Mouse (Mus musculus): Measurements from ENCODE around the gene Tuba1a. TPM values are rescaled to one million over a fixed set of nuclear protein-coding genes. Genes with fewer than 3 reads are reported as not detected.
"Not testable (repeated sequence)": the region's sequence is repeated elsewhere in the genome, so short reads cannot be mapped to it uniquely, and the experiment has no call there.

Tuba1a gene
- total RNA-seq, 4 experiments from 2014 or later: 37.4 to 83.6 (median 67.3) TPM

DNA sequence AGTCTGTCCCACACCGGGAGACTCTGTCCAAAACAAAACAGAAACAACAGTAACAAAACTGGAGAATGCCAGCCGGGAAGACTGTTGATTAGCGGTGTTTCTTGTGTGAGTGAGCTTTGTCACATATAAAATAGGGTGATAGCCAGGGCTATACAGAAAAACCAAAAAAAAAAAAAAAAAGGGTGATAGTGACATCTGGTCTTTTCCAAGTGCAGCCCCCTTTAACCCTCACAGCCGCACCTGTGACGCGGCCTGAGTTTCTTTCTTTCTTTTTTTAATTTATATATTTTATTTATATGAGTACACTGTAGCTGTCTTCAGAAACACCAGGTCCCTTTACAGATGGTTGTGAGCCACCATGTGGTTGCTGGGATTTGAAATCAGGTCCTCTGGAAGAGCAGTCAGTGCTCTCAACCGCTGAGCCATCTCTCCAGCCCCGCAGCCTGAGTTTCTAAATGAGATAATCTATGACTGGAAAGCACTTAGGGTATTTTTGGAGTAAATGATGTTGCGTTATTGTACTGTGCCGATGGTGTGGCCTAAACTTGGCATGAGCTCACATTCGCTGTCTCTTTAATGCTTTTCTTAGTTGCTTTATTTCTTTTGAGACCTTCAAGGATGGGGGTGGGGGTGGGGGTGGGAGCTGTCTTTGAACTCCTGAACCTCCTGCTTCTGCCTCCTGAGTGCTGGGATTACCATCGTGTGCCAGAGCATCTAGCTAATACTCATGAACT is 32.6 kb upstream of the Tuba1a start:
- DNase-seq (ENCODE audit: low spot score): no peak

DNA sequence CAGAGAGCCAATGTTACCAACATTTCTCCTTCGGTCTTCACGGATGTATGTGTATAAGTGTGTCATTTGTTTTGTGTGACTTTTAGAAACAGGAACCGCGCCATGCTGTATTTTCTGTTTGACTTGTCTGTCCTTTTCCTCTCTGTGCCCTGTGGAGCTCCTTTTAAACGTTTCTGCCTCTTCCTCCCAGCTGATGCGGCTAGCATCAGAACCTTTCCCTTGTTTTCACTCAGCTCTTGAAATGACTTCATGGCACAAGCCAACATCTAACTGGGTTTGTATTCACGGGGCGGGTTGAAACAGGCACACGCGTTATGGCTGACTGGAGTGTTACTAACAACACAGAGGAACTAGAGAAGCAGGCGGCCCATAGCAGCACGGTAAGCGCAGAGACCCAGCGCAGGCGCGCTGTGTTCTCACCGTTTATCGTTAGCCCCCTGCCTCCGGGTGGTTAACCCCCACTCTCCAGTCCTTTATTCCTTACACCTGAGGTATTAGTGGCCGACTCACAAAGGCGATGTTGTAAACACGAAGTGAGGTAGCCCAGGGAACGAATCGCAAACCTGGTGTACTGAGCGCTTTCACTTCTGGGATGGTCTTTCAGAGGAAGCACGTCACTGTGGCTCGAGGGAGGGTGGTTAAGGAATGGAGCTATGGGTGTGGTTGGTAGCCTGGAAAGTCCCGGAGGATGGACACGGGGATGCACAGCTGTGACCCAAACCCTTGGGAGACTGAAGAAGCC is 31.9 kb upstream of the Tuba1a start:
- DNase-seq (ENCODE audit: low spot score): peak; percentile 94

DNA sequence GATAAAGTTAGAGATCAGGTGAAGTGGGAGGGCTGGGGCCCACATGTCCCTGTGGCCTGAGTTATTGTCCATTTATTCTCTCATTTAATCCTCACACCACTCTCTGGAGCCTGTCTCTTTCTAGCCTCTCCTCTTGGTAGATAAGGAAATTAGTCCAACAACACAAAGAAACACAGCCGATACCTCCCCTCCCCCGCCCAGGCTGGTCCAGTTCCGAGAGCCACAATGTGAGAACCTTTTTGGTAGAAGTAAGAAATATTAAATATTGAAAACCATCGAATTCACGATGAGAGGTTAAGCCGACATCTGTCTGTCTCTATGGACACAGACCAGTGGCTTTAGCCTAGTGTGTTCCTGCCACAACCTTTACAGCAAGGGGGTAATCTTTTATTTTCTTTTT is 31.2 kb upstream of the Tuba1a start:
- no peak for DNase-seq (ENCODE audit: low spot score)

DNA sequence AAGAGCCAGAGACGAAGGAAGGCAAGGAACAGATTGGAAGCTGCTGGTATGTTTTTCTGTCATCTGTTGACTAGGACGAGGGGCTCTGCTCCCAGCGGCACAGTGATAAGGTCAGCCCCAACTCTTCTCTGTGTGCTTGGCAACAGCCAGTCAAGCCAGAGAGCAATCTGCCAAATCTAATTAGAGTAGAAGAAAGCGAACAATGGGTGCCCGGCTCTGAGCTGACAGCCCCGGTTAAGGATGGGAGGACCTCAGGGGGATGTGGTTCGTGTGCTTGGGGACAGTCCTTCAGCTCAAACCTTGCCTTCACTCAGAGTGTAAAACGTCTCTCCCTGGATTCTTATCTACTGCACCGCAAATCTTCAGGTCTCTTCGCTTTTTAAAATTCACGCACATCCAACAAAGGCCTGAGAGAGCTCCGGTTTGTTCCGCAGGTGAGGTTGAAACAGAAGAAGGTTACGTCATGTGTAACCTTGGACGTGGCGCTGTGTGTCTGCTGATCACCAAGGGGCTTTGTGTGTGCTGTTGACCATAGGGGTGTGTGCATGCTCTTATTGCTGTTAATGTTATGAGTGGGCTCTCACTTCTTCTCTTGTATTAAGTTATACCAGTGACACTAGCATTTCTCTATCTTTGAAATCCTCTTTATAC is 30.1 kb upstream of the Tuba1a start:
- DNase-seq (ENCODE audit: low spot score): no peak

DNA sequence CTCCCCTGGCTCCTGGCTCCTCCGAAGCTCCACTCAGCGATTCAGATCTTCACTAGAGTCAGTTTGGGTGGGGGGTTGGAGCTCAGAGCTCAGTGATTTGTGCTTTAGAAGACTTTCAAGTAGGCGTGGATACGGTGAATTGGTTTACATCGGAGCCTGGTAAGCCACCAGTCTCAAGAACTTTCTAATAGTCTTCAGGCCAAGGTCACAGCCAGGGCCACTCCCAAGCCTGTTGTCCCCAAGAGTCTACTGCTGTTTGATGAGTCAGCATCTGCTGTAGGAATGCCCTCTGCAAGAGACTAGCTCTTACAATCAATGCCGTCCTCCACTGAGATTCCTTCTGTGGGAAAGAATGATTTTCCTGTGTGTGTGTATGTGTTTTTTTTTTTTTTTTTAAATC is 28.6 kb upstream of the Tuba1a start:
- no peak for DNase-seq (ENCODE audit: low spot score)

DNA sequence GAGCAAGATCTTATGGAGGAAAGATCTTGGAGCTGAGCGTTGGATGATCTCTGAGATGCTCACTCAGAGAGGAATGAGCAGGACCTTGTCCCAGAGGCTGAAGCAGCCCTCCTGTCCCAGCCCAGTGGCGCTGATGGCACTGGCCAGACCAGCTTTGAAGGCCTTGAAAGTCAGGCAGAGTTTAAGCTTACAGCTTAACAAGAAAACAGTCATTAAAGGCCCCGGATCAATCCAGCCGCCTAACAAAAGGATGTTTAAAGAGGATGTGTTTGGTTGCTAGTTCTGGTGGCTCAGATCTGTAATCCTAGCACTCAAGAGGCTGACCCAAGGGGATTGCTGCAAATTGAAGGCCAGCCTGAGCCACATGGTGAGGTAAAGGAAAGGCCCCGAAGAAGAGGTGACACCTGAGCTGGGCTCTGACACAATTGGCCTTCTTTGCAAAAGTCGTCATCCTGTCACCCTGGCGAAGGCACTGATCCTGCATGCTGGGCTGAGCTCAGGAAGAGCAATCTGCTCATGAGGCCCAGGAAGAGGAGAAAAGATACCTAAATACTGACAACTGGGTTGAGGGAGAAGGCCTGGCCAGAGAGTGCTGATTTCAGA is 26.6 kb upstream of the Tuba1a start:
- no peak for DNase-seq (ENCODE audit: low spot score)

DNA sequence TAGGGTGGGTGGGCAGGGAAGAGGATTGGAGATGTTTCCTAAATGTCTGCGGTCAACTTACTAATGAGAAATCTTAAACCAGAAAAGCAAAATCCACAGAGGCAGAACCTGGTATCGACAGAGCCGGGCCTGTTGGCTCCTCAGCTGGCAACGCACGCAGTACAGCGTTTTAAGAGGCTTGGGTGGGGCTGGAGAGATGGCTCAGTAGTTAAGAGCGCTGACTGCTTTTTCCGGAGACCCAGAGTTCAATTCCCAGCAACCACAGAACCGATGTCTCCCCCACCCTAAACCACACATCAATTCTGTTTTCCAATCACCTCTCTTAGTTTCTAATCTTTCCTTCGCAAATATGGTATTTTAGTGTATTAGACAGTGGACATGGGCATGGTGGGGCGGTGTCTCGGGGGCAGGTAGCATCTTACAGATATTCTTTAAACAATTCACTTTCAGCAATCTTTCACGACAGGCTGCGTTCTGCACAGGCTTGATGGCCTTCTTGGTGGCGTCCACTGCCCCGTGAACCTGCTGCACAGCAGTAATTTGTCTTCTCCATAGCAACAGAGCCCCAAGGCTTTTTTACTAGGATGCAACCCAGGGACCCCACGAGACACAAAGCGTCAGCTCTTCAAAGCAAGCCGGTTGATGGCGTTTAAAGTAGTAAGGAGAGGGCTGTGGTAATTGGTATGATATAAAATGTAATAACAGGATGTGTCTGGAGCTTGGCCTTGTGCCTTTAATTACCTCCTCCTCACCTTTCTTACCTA is 25.1 kb upstream of the Tuba1a start:
- DNase-seq (ENCODE audit: low spot score): no peak

DNA sequence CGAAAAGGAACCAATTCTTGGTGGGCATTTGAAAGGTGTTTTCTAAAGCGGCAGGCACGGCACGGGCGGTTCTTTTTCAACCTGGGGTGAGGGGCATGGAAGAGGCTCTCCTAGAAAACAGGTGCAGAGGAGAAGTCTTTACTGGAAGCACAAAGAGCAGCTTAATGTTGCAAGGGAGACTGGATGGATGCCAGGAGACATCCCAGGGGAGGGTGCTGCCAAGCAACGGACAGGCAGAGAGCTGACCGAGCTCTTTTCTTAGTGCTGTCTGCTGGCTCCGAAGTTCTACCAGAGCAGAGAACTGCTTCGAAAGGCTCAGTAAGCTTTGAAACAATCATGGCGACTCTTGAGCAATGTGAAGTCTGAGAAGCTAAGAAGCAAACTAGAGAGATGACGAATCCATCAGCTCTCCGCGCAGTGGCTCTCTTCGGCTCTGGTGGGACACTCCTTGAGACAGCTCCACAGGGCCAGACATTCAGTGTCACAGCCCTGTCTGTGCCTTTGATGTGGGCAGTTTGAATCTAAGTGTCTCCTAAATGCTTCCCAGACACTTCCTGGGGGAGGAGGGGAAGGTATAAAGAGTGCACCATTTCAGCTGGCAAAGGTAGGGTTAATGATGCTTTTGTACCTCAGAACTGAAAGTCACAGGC is 24.4 kb upstream of the Tuba1a start:
- DNase-seq (ENCODE audit: low spot score): peak; percentile 83

DNA sequence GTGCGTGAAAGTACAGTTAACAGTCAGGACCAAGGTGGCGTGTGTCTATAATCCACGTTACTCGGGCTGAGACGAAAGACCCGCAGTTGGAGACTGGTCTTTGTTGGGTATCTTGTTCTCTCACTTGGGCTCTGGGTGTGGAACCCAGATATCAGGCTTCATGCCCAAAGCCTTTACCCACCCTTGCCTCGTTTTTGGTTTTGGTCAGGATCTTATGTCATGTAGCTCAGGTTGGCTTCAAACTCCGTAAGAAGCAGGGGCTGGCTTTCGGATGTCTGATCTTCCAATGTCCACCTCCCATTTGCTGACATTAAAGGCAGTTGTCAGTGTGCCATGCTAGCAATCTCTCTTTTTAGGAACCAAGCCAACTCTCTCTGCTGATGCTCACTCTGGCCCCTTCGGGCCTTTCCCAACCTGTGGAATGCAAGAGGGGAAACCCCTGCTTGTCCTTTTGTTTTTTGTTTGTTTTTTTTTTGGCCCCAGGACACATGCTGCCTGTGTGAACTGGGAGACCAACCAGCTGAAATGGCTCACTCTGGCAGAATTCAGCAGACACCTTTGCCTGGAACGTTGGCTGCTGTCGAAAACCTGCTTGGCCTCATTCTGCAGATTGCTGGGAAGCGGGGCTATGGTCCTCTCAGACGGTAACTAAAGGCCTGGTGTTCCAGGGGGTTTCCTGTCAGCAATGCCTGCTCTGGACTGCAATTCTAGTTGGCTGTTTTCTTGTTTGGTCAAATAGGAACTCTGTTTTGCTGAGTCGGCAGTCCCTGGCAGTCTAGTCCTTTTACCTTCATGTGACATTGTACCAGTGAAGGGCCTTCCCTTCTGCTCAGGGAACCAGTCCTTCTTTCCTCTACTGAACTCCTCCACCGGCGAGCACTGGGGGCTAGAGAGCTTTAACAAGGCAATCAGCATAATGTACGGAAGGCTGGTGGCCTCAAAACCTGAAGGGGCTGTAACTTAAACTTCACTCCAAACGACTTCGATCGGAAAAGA is 23.6 kb upstream of the Tuba1a start:
- DNase-seq (ENCODE audit: low spot score): no peak

DNA sequence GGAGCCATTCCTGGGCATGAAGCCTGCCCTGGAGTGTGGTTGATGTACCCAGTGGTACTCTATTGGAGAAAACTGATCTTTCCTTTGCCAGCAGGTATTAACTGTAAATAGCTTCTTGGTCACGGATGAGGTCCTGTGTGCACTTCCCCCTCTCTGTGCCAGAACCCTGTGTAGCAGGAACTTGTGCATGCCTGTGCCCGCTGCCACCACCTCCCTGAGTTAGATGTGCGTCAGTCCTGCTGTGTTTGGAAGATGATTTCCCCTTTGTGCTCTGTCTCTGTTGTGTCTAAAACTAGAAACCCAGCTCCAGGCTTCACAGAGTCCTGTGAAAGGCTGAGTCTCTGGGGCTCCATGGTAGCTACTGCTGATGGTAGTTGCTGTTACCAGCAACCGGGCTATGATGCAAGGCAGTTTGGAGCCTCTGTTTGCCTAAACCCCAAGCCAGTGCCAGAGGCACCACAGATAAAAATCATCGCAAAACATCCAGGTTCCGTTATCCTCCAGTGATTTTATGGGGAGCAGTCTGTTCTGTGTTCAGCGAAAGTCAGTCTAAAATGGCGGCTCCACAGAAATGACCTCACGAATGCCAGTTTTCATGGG is 19.6 kb upstream of the Tuba1a start:
- DNase-seq (ENCODE audit: low spot score): no peak

DNA sequence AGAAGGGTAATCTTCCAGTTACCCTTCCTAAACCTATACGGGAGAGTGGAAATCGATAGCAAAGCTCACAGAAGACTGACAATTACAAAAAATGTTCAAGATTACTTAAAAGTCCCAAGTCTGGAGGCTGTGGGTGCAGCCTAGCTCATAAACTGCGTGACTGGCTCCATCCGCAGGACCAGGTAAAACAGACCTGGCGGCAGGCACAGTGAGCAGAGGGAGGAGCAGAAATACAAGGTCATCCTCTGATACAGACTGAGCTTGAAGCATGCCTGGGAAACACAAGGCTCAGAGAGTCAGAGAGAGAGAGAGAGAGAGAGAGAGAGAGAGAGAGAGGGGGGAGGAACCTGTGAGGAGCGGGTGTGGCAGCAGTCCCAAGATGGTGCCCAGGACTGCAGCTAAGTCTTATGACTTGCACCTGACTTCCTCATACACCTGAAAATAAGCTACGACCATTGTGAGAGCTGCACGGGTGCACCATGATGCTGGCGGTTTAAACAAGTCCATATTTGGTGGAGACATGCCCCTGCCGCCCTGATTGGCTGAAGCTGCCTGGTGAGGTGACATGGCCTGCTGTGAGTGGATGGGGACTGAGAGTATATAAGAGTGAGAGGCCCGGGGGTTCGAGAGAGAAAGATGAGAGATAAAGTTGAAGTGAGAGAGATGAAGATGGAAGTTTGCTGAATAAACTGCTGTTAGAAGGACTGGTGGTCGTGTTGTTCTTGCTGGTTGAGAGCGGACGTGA is 18.2 kb upstream of the Tuba1a start:
- not testable (repeated sequence) for DNase-seq (ENCODE audit: low spot score)

DNA sequence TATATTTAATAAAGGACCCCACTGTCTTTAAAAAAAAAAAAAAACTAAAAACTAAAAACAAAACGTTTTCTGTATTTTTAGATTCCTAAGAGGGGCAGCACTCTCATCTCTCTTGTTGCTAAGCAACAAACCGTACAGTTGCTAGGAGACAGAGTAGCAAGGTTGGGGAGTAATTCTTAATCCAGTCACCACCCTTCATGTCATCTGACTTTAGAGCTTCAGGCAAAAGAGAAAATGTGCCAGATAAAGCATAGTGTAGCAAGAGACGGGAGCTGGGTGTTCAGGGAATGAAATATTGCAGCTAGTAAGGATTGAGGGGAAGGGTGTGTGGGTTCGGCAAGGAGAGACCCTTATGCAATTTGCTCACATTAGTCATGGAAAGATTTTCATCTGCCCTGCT is 17.6 kb upstream of the Tuba1a start:
- DNase-seq (ENCODE audit: low spot score): no peak

DNA sequence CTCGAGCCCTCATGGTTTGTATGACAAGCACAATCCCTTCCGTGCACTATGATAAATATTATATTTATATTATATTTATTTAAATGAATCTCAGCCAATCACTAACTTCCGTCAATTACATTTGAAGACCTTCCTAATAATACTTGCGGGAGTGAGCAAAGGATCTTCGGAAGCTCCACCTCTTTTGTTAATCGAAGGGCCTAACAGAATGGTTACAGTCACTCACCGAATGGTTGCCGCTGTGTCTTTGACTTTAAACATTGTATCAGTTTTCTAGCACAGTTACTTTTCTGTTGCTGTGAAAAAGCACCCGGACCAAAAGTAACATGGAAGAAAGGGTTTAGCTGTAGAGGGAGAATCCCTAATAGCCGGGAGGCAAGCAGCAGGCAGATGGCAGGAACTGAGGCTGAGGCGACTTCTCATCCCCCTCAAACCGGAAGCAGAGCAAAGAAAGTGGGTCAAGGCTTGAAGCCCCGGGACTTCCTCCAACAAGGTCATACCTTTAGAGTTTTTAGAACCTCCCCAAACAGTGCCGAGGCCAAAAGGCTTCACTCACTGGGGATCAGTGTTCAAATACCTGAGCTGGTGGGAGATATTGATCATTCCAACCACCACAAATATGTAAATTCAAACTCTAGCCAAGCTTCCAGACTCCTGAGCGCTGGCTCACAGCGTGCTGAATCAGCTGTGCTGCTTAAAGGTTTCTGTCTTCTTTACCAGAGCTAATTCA is 16.0 kb upstream of the Tuba1a start:
- no peak for DNase-seq (ENCODE audit: low spot score)

DNA sequence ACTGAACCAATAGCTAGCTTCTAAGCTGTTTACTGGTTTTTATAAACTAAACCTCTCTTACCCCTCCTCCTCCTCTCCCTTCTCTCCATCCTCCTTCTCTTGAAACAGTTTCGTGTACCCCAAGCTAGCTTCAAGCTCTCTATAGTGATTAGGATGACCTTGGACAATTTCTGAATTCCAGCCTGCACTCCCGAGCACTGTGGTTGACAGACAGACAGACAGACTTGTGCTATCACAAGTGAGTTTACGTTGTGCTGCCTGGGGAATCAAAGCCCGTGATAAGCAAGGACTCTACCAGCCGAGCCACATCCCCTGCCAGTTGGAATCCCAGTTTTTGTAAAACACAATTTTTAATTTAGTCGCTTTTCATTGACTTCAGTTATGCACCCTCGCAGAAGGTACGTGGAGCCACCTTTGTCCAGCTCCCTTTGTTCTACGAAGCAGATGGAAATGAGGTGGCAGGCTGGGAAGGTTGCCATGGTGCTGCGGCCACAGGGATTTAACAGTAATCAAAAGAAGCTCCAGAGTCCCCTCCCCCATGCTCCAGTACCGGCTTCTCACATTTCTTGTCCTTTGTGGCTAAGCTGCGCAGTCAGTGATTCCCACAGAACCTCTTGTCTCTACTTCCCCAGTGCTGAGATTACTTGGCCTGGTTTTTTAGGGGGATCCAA is 15.3 kb upstream of the Tuba1a start:
- DNase-seq (ENCODE audit: low spot score): no peak

DNA sequence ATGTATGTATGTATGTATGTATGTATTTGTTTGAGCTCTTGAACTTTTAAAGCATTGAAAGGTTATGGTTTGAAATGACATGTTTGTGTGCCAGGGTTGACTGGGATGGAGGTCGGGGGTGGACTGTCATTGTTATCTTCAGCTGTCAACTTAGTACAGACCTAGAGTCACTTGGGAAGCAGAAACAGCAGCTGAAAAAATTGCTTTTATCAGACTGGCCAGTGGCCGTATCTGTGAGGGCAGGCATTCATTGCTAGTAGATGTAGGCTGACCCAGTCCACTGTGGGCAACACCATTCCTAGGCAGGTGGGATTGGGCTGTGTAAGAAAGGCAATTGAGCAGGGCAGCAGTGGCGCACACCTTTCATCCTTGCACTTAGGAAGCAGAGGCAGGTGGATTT is 6.0 kb upstream of the Tuba1a start:
- DNase-seq (ENCODE audit: low spot score): no peak

DNA sequence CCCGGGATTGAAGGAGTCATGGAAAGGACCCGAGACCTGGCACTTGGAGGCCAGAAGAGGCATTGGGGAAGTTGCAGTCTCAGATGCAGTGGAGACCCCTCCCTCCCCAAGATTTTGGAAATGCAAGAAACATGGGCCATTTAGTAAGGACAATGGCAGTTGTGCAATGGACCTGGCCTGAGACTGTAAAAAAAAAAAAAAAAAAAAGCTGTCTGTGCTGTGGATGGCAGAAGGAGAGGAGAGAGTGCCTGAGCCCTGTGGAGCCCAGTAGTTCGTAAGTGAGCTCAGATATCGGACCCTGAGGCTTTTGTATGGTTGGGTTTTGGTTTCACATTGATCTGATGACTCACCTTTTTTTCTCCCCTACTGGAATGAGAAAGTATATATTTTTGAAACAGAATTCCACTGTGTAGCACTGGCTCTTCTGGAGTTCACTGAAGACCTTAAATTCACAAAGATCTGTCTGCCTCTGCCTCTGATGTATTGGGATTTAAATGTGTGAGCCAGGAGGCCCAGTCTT is 5.5 kb upstream of the Tuba1a start:
- no peak for DNase-seq (ENCODE audit: low spot score)

DNA sequence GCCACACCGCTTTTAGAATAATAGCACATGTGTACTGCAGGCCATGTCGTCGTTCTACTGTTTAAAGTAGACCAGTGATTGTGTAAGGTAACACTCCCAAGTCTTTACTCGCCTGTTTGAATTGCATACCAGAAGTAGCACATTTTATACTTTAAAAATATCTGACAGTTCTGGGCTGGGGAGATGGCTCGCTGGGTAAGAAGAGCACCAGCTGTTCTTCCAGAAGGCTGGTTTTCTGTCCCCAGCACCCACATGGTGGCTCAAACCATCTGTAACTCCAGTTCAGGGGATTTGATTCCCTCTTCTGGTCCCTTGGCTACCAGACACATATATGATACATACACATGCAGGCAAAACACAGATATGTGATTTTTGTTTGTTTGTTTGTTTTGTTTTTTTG is 4.0 kb upstream of the Tuba1a start:
- DNase-seq (ENCODE audit: low spot score): no peak
